Mouse (Mus musculus): ENCODE measurements around the gene Flnb. TPM values are rescaled to one million over a fixed set of nuclear protein-coding genes. Genes with fewer than 3 reads are reported as not detected.

Flnb gene
- polyA plus RNA-seq, 1 experiment: 9.8 TPM

GRCm38 (mm10) chr14:7855101-7855500 is 37.3 kb downstream of the Flnb start:
- no peaks in the 10 kb centered on the region for H3K27me3 ChIP-seq (ENCODE audit: control insufficient read depth, insufficient read depth, low read length)
- no peaks in the 10 kb centered on the region for H3K36me3 ChIP-seq (ENCODE audit: control insufficient read depth, insufficient read depth, low read length)
- H3K4me3 ChIP-seq (ENCODE audit: control insufficient read depth, low read depth, low read length): no peak overlapping the region
- peaks cover 5% of the 10 kb centered on the region; the same call in 1 of the 2 replicates for H3K4me1 ChIP-seq (ENCODE audit: control insufficient read depth, insufficient read depth, low read length)
- no peak for TF ChIP-seq POLR2A (IDR thresholded peaks at IDR 0.05; ENCODE audit: control insufficient read depth, low read depth, low read length)
- no peak for TF ChIP-seq CTCF (IDR thresholded peaks at IDR 0.05; ENCODE audit: control insufficient read depth, insufficient read depth, insufficient replicate concordance, low read depth, low read length)
- no peak overlapping the region for H3K27ac ChIP-seq (ENCODE audit: control insufficient read depth, insufficient read depth, low read depth, low read length)

- TF ChIP-seq POLR2A (IDR thresholded peaks at IDR 0.05; ENCODE audit: control insufficient read depth, low read depth, low read length): no peak
- TF ChIP-seq CTCF (IDR thresholded peaks at IDR 0.05; ENCODE audit: control insufficient read depth, insufficient read depth, insufficient replicate concordance, low read depth, low read length): no peak
- Histone ChIP-seq H3K4me1 (ENCODE audit: control insufficient read depth, insufficient read depth, low read length) (peaks cover 5% of the 10 kb centered on the region; the same call in 1 of the 2 replicates), H3K27ac (ENCODE audit: control insufficient read depth, insufficient read depth, low read depth, low read length) (no peak overlapping the region), H3K27me3 (ENCODE audit: control insufficient read depth, insufficient read depth, low read length) (no peaks in the 10 kb centered on the region), H3K4me3 (ENCODE audit: control insufficient read depth, low read depth, low read length) (no peak overlapping the region), H3K36me3 (ENCODE audit: control insufficient read depth, insufficient read depth, low read length) (no peaks in the 10 kb centered on the region)
Measured at GRCm38 (mm10) chr14:7855501-7855900, 37.7 kb downstream of the Flnb start.

GRCm38 (mm10) chr14:7856348-7856747 is 38.6 kb downstream of the Flnb start:
- H3K27ac ChIP-seq (ENCODE audit: control insufficient read depth, insufficient read depth, low read depth, low read length): no peak overlapping the region
- no peak overlapping the region for H3K4me3 ChIP-seq (ENCODE audit: control insufficient read depth, low read depth, low read length)
- no peaks in the 10 kb centered on the region for H3K27me3 ChIP-seq (ENCODE audit: control insufficient read depth, insufficient read depth, low read length)
- H3K4me1 ChIP-seq (ENCODE audit: control insufficient read depth, insufficient read depth, low read length): peaks cover 5% of the 10 kb centered on the region; the same call in 1 of the 2 replicates
- TF ChIP-seq CTCF (IDR thresholded peaks at IDR 0.05; ENCODE audit: control insufficient read depth, insufficient read depth, insufficient replicate concordance, low read depth, low read length) (no peak), POLR2A (IDR thresholded peaks at IDR 0.05; ENCODE audit: control insufficient read depth, low read depth, low read length) (no peak)
- H3K36me3 ChIP-seq (ENCODE audit: control insufficient read depth, insufficient read depth, low read length): no peaks in the 10 kb centered on the region

GRCm38 (mm10) chr14:7857835-7858234 is 40.1 kb downstream of the Flnb start:
- H3K27me3 ChIP-seq (ENCODE audit: control insufficient read depth, insufficient read depth, low read length): no peaks in the 10 kb centered on the region
- no peaks in the 10 kb centered on the region for H3K36me3 ChIP-seq (ENCODE audit: control insufficient read depth, insufficient read depth, low read length)
- H3K27ac ChIP-seq (ENCODE audit: control insufficient read depth, insufficient read depth, low read depth, low read length): no peak overlapping the region
- TF ChIP-seq CTCF (IDR thresholded peaks at IDR 0.05; ENCODE audit: control insufficient read depth, insufficient read depth, insufficient replicate concordance, low read depth, low read length): no peak
- TF ChIP-seq POLR2A (IDR thresholded peaks at IDR 0.05; ENCODE audit: control insufficient read depth, low read depth, low read length): no peak
- H3K4me3 ChIP-seq (ENCODE audit: control insufficient read depth, low read depth, low read length): no peak overlapping the region
- no peaks in the 10 kb centered on the region for H3K4me1 ChIP-seq (ENCODE audit: control insufficient read depth, insufficient read depth, low read length)

- Histone ChIP-seq H3K27ac (ENCODE audit: control insufficient read depth, insufficient read depth, low read depth, low read length) (no peak overlapping the region), H3K4me1 (ENCODE audit: control insufficient read depth, insufficient read depth, low read length) (no peaks in the 10 kb centered on the region), H3K4me3 (ENCODE audit: control insufficient read depth, low read depth, low read length) (no peak overlapping the region), H3K36me3 (ENCODE audit: control insufficient read depth, insufficient read depth, low read length) (no peaks in the 10 kb centered on the region), H3K27me3 (ENCODE audit: control insufficient read depth, insufficient read depth, low read length) (no peaks in the 10 kb centered on the region)
- TF ChIP-seq POLR2A (IDR thresholded peaks at IDR 0.05; ENCODE audit: control insufficient read depth, low read depth, low read length) (no peak), CTCF (IDR thresholded peaks at IDR 0.05; ENCODE audit: control insufficient read depth, insufficient read depth, insufficient replicate concordance, low read depth, low read length) (no peak)
Measured at GRCm38 (mm10) chr14:7858430-7858829, 40.7 kb downstream of the Flnb start.

GRCm38 (mm10) chr14:7860525-7861154 is 42.9 kb downstream of the Flnb start:
- Histone ChIP-seq H3K4me1 (ENCODE audit: control insufficient read depth, insufficient read depth, low read length) (no peaks in the 10 kb centered on the region), H3K27ac (ENCODE audit: control insufficient read depth, insufficient read depth, low read depth, low read length) (no peak overlapping the region), H3K36me3 (ENCODE audit: control insufficient read depth, insufficient read depth, low read length) (no peaks in the 10 kb centered on the region), H3K27me3 (ENCODE audit: control insufficient read depth, insufficient read depth, low read length) (no peaks in the 10 kb centered on the region), H3K4me3 (ENCODE audit: control insufficient read depth, low read depth, low read length) (no peak overlapping the region)
- no peak for TF ChIP-seq POLR2A (IDR thresholded peaks at IDR 0.05; ENCODE audit: control insufficient read depth, low read depth, low read length)
- no peak for TF ChIP-seq CTCF (IDR thresholded peaks at IDR 0.05; ENCODE audit: control insufficient read depth, insufficient read depth, insufficient replicate concordance, low read depth, low read length)

GRCm38 (mm10) chr14:7861275-7861674 is 43.5 kb downstream of the Flnb start:
- Histone ChIP-seq H3K4me3 (ENCODE audit: control insufficient read depth, low read depth, low read length) (no peak overlapping the region), H3K27me3 (ENCODE audit: control insufficient read depth, insufficient read depth, low read length) (no peaks in the 10 kb centered on the region), H3K4me1 (ENCODE audit: control insufficient read depth, insufficient read depth, low read length) (no peaks in the 10 kb centered on the region), H3K36me3 (ENCODE audit: control insufficient read depth, insufficient read depth, low read length) (no peaks in the 10 kb centered on the region), H3K27ac (ENCODE audit: control insufficient read depth, insufficient read depth, low read depth, low read length) (no peak overlapping the region)
- no peak for TF ChIP-seq CTCF (IDR thresholded peaks at IDR 0.05; ENCODE audit: control insufficient read depth, insufficient read depth, insufficient replicate concordance, low read depth, low read length)
- no peak for TF ChIP-seq POLR2A (IDR thresholded peaks at IDR 0.05; ENCODE audit: control insufficient read depth, low read depth, low read length)
